Mouse (Mus musculus): ENCODE data around the gene Lsm11. TPM values are rescaled to one million over a fixed set of nuclear protein-coding genes. Genes with fewer than 3 reads are reported as not detected.

Lsm11 gene
- polyA plus RNA-seq, 1 experiment from 2014 or later, result 13.6 TPM

- no peaks in the 10 kb centered on the region for H3K27me3 ChIP-seq (replicated peaks; ENCODE audit: control insufficient read depth, insufficient read depth, low read length)
- H3K4me1 ChIP-seq (replicated peaks; ENCODE audit: control insufficient read depth, insufficient read depth, low read length), result no peaks in the 10 kb centered on the region
- ATAC-seq, result no peak
- H3K9ac ChIP-seq (replicated peaks; ENCODE audit: low read depth, low read length), result no peak overlapping the region
- H3K27ac ChIP-seq (ENCODE audit: low read length), result no peak overlapping the region
- no peaks in the 10 kb centered on the region for H3K9me3 ChIP-seq (ENCODE audit: control insufficient read depth, low read length)
- H3K36me3 ChIP-seq (ENCODE audit: control insufficient read depth, insufficient read depth), result peaks cover 24% of the 10 kb centered on the region
- no peak overlapping the region for H3K4me2 ChIP-seq (ENCODE audit: low read length)
- 96% methylated on average over 5 of the region's 5 CpGs for WGBS
- H3K4me3 ChIP-seq (replicated peaks; ENCODE audit: low read length), result no peak overlapping the region
Measured at GRCm38 (mm10) chr11:45892861-45893360, 51.8 kb downstream of the Lsm11 start.

GRCm38 (mm10) chr11:45890423-45890822 is 54.3 kb downstream of the Lsm11 start:
- WGBS, result 97% methylated on average over 20 of the region's 20 CpGs
- H3K9me3 ChIP-seq (ENCODE audit: control insufficient read depth, low read length), result no peaks in the 10 kb centered on the region

GRCm38 (mm10) chr11:45889981-45890380 is 54.8 kb downstream of the Lsm11 start:
- no peak for ATAC-seq
- Histone ChIP-seq H3K27me3 (replicated peaks; ENCODE audit: control insufficient read depth, insufficient read depth, low read length) (no peaks in the 10 kb centered on the region), H3K27ac (ENCODE audit: low read length) (no peak overlapping the region), H3K4me2 (ENCODE audit: low read length) (no peak overlapping the region), H3K4me3 (replicated peaks; ENCODE audit: low read length) (no peak overlapping the region), H3K9me3 (ENCODE audit: control insufficient read depth, low read length) (no peaks in the 10 kb centered on the region), H3K9ac (replicated peaks; ENCODE audit: low read depth, low read length) (no peak overlapping the region), H3K36me3 (ENCODE audit: control insufficient read depth, insufficient read depth) (peaks cover 21% of the 10 kb centered on the region), H3K4me1 (replicated peaks; ENCODE audit: control insufficient read depth, insufficient read depth, low read length) (peaks cover 3% of the 10 kb centered on the region; the same call in 1 of the 2 replicates)
- WGBS, result 73% methylated on average over 3 of the region's 3 CpGs

More at GRCm38 (mm10) chr11:45890423-45890822, 54.3 kb downstream of the Lsm11 start:
- Histone ChIP-seq H3K4me2 (ENCODE audit: low read length) (no peak overlapping the region), H3K27ac (ENCODE audit: low read length) (no peak overlapping the region), H3K4me3 (replicated peaks; ENCODE audit: low read length) (no peak overlapping the region), H3K36me3 (ENCODE audit: control insufficient read depth, insufficient read depth) (peaks cover 26% of the 10 kb centered on the region), H3K27me3 (replicated peaks; ENCODE audit: control insufficient read depth, insufficient read depth, low read length) (no peaks in the 10 kb centered on the region), H3K9ac (replicated peaks; ENCODE audit: low read depth, low read length) (no peak overlapping the region), H3K4me1 (replicated peaks; ENCODE audit: control insufficient read depth, insufficient read depth, low read length) (peaks cover 3% of the 10 kb centered on the region; the same call in 1 of the 2 replicates)
- no peak for ATAC-seq

GRCm38 (mm10) chr11:45888471-45889030 is 56.2 kb downstream of the Lsm11 start:
- Histone ChIP-seq H3K9me3 (ENCODE audit: control insufficient read depth, low read length) (no peaks in the 10 kb centered on the region), H3K4me3 (replicated peaks; ENCODE audit: low read length) (no peak overlapping the region), H3K4me1 (replicated peaks; ENCODE audit: control insufficient read depth, insufficient read depth, low read length) (peaks cover 3% of the 10 kb centered on the region; the same call in 1 of the 2 replicates), H3K27me3 (replicated peaks; ENCODE audit: control insufficient read depth, insufficient read depth, low read length) (no peaks in the 10 kb centered on the region), H3K27ac (ENCODE audit: low read length) (no peak overlapping the region), H3K9ac (replicated peaks; ENCODE audit: low read depth, low read length) (no peak overlapping the region), H3K4me2 (ENCODE audit: low read length) (no peak overlapping the region), H3K36me3 (ENCODE audit: control insufficient read depth, insufficient read depth) (peaks cover 11% of the 10 kb centered on the region)
- ATAC-seq, result no peak
- WGBS, result 89% methylated on average over 9 of the region's 9 CpGs

- Histone ChIP-seq H3K27ac (ENCODE audit: low read length) (no peak overlapping the region), H3K4me2 (ENCODE audit: low read length) (no peak overlapping the region), H3K4me3 (replicated peaks; ENCODE audit: low read length) (no peak overlapping the region), H3K4me1 (replicated peaks; ENCODE audit: control insufficient read depth, insufficient read depth, low read length) (peaks cover 6% of the 10 kb centered on the region; the same call in 1 of the 2 replicates), H3K9ac (replicated peaks; ENCODE audit: low read depth, low read length) (no peak overlapping the region), H3K9me3 (ENCODE audit: control insufficient read depth, low read length) (no peaks in the 10 kb centered on the region), H3K27me3 (replicated peaks; ENCODE audit: control insufficient read depth, insufficient read depth, low read length) (no peaks in the 10 kb centered on the region), H3K36me3 (ENCODE audit: control insufficient read depth, insufficient read depth) (peaks cover 7% of the 10 kb centered on the region)
- 25% methylated on average over 5 of the region's 5 CpGs for WGBS
- ATAC-seq, result peak; percentile 35; the same call in 1 of the 2 replicates
Measured at GRCm38 (mm10) chr11:45886596-45886995, 58.1 kb downstream of the Lsm11 start.

GRCm38 (mm10) chr11:45885606-45886230 is 59.0 kb downstream of the Lsm11 start:
- ATAC-seq, result no peak
- WGBS, result 70% methylated on average over 5 of the region's 5 CpGs
- Histone ChIP-seq H3K27me3 (replicated peaks; ENCODE audit: control insufficient read depth, insufficient read depth, low read length) (no peaks in the 10 kb centered on the region), H3K4me1 (replicated peaks; ENCODE audit: control insufficient read depth, insufficient read depth, low read length) (peaks cover 9% of the 10 kb centered on the region; the same call in 1 of the 2 replicates), H3K4me2 (ENCODE audit: low read length) (no peak overlapping the region), H3K36me3 (ENCODE audit: control insufficient read depth, insufficient read depth) (peaks cover 7% of the 10 kb centered on the region), H3K4me3 (replicated peaks; ENCODE audit: low read length) (no peak overlapping the region), H3K9me3 (ENCODE audit: control insufficient read depth, low read length) (no peaks in the 10 kb centered on the region), H3K9ac (replicated peaks; ENCODE audit: low read depth, low read length) (no peak overlapping the region), H3K27ac (ENCODE audit: low read length) (no peak overlapping the region)

GRCm38 (mm10) chr11:45884029-45884428 is 60.7 kb downstream of the Lsm11 start:
- Histone ChIP-seq H3K36me3 (ENCODE audit: control insufficient read depth, insufficient read depth) (peaks cover 3% of the 10 kb centered on the region), H3K4me2 (ENCODE audit: low read length) (no peak overlapping the region), H3K27ac (ENCODE audit: low read length) (no peak overlapping the region), H3K9ac (replicated peaks; ENCODE audit: low read depth, low read length) (no peak overlapping the region), H3K4me1 (replicated peaks; ENCODE audit: control insufficient read depth, insufficient read depth, low read length) (peaks cover 11% of the 10 kb centered on the region), H3K27me3 (replicated peaks; ENCODE audit: control insufficient read depth, insufficient read depth, low read length) (no peaks in the 10 kb centered on the region), H3K4me3 (replicated peaks; ENCODE audit: low read length) (no peak overlapping the region), H3K9me3 (ENCODE audit: control insufficient read depth, low read length) (no peaks in the 10 kb centered on the region)
- no peak for ATAC-seq
- WGBS, result 34% methylated on average over 4 of the region's 4 CpGs

- no peak overlapping the region for H3K4me3 ChIP-seq (replicated peaks; ENCODE audit: low read length)
- no peak for ATAC-seq
- H3K4me1 ChIP-seq (replicated peaks; ENCODE audit: control insufficient read depth, insufficient read depth, low read length), result peaks cover 11% of the 10 kb centered on the region
- H3K36me3 ChIP-seq (ENCODE audit: control insufficient read depth, insufficient read depth), result peaks cover 3% of the 10 kb centered on the region
- no peak overlapping the region for H3K27ac ChIP-seq (ENCODE audit: low read length)
- H3K9ac ChIP-seq (replicated peaks; ENCODE audit: low read depth, low read length), result no peak overlapping the region
- H3K9me3 ChIP-seq (ENCODE audit: control insufficient read depth, low read length), result no peaks in the 10 kb centered on the region
- no peak overlapping the region for H3K4me2 ChIP-seq (ENCODE audit: low read length)
- no peaks in the 10 kb centered on the region for H3K27me3 ChIP-seq (replicated peaks; ENCODE audit: control insufficient read depth, insufficient read depth, low read length)
- 43% methylated on average over 8 of the region's 8 CpGs for whole genome bisulfite sequencing
Measured at GRCm38 (mm10) chr11:45883270-45883931, 61.3 kb downstream of the Lsm11 start.

- Histone ChIP-seq H3K9me3 (ENCODE audit: control insufficient read depth, low read length) (no peaks in the 10 kb centered on the region), H3K36me3 (ENCODE audit: control insufficient read depth, insufficient read depth) (no peaks in the 10 kb centered on the region), H3K27me3 (replicated peaks; ENCODE audit: control insufficient read depth, insufficient read depth, low read length) (no peaks in the 10 kb centered on the region), H3K4me2 (ENCODE audit: low read length) (no peak overlapping the region), H3K9ac (replicated peaks; ENCODE audit: low read depth, low read length) (no peak overlapping the region), H3K4me1 (replicated peaks; ENCODE audit: control insufficient read depth, insufficient read depth, low read length) (peaks cover 9% of the 10 kb centered on the region), H3K27ac (ENCODE audit: low read length) (no peak overlapping the region), H3K4me3 (replicated peaks; ENCODE audit: low read length) (no peak overlapping the region)
- 7% methylated on average over 5 of the region's 5 CpGs for WGBS
- ATAC-seq, result peak; percentile 76
Measured at GRCm38 (mm10) chr11:45881683-45882068, 63.1 kb downstream of the Lsm11 start.
